Mouse (Mus musculus): ENCODE measurements around the gene Chst8. TPM values are rescaled to one million over a fixed set of nuclear protein-coding genes. Genes with fewer than 3 reads are reported as not detected.

Gene Chst8
- total RNA-seq, 2 experiments from 2014 or later, result 10.6 to 12.7 TPM

GRCm38 (mm10) chr7:34639798-34640197, 172.7 kb downstream of the Chst8 start:
- no peak for DNase-seq (ENCODE audit: low spot score in 2 of 2)

GRCm38 (mm10) chr7:34636661-34637060, 175.8 kb downstream of the Chst8 start:
- no peak for DNase-seq (ENCODE audit: low spot score in 2 of 2)

- no peak for DNase-seq (ENCODE audit: low spot score in 2 of 2)
Measured at GRCm38 (mm10) chr7:34632966-34633742, 179.4 kb downstream of the Chst8 start.

- DNase-seq (ENCODE audit: low spot score in 2 of 2), result peak; percentile 49 to 59
Measured at GRCm38 (mm10) chr7:34630211-34631085, 182.1 kb downstream of the Chst8 start.

GRCm38 (mm10) chr7:34629702-34630210, 182.8 kb downstream of the Chst8 start:
- DNase-seq (ENCODE audit: low spot score in 2 of 2), result no peak

Other genes with a start within 250 kb of the Chst8 start
- gene Kctd15, start 156.0 kb downstream of the Chst8 start, total RNA-seq (2021), result 1 to 10 TPM; 7.2 to 8.0 TPM
- gene Pepd, start 99.7 kb upstream of the Chst8 start, total RNA-seq (2021), result 100 to 1,000 TPM; 103 to 126 TPM
- 10 to 100 TPM; 57.2 to 70.4 TPM for gene Cebpg, start 243.9 kb upstream of the Chst8 start, total RNA-seq (2021)

Measured in adrenal gland, adult 18-20 months (tissue).